Mouse (Mus musculus) olfactory bulb, adult 2 months (tissue): ENCODE measurements around the gene Map3k13.

Experiments used
- CTCF ChIP-seq: fragments of 200-500 bp; IDR thresholded peaks from 2 replicates; pipeline ENCODE4 v1.5.1; 2012; ENCODE audit warnings: low read depth, mild to moderate bottlenecking, low read length, moderate library complexity; ENCODE audit not compliant: insufficient read depth
- POLR2A ChIP-seq: fragments of 200-500 bp; IDR thresholded peaks from 2 replicates; pipeline ENCODE4 v1.6.1; 2012; ENCODE audit warnings: mild to moderate bottlenecking, low read depth, low read length, moderate library complexity; ENCODE audit not compliant: insufficient read depth

- TF ChIP-seq POLR2A (no peak), CTCF (no peak)
Observed at GRCm38 (mm10) chr16:21782807-21783206, 11.3 kb upstream of the Map3k13 start.
